Mouse (Mus musculus) c-Kit-negative CD71-positive TER-119-positive erythroid progenitor cells, embryonic 14.5 days (primary cell): ENCODE data around the gene Slc27a1.

Source experiments
- DNase-seq: peaks from one replicate; pipeline ENCODE4 v3.0.0-alpha.2; 2013; ENCODE audit warnings: low read depth, low spot score

Gene Slc27a1

GRCm38 (mm10) chr8:71613418-71613817, 44.7 kb downstream of the Slc27a1 start:
- DNase-seq: no peak

GRCm38 (mm10) chr8:71619786-71620185, 51.1 kb downstream of the Slc27a1 start:
- no peak for DNase-seq

- DNase-seq: no peak
These were observed 56.4 kb downstream of the Slc27a1 start for GRCm38 (mm10) chr8:71625088-71625487.

DNA sequence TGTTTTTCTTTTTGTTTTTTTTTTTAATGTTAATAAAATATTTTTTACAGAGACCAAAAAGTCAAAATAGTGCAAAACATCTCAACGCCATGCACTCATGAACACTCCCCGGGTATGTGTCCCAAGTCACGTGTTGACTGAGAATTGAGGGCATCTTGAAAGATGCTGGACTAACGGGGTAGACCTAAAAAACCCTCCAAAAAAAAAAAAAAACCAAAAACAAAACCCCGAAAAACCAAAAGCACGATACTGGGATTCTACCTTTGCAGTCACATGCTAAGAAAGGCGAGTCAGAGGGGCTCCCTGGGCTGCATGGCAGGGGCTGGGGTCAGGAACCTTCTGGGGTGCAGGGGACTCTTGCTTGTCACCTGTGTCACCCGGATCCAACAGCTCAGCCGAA, 58.1 kb downstream of the Slc27a1 start:
- DNase-seq: no peak

- DNase-seq: no peak
These were observed 58.8 kb downstream of the Slc27a1 start for GRCm38 (mm10) chr8:71627265-71628099.

- DNase-seq: no peak
These were observed 59.9 kb downstream of the Slc27a1 start for GRCm38 (mm10) chr8:71628396-71629095.

DNA sequence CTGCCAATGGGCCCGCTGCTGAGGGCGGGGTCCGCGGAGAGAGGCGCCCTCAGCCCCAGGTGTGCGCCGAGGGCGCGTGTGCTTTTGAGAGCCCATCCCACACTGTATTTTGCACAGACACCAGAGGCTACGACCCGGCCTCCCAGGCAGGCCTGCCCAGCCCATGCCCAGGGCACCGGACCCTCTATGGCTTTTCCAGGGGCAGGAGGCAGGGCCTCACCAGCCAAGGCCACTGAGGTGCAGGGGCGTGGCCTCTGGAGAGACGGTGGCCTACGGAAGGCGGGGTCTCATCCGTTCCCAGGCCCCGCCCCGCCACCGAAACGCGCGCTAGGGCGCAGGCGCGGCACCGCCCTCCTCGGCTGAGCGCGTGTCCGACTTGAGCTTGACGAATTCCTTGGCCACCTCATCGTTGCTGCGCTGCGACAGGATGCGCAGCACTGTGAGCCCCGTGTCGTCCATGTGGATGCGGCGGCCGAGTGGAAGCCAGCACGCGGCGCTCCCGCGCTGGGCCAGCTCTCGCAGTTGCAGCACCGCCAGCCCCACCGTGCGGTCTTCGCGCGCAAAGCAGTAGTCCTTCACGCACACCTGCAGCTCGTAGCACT, 60.5 kb downstream of the Slc27a1 start:
- DNase-seq: peak; percentile 60

- DNase-seq: no peak
These were observed 61.1 kb downstream of the Slc27a1 start for GRCm38 (mm10) chr8:71629781-71630212.

- no peak for DNase-seq
These were observed 62.1 kb downstream of the Slc27a1 start for GRCm38 (mm10) chr8:71630761-71631160.

DNA sequence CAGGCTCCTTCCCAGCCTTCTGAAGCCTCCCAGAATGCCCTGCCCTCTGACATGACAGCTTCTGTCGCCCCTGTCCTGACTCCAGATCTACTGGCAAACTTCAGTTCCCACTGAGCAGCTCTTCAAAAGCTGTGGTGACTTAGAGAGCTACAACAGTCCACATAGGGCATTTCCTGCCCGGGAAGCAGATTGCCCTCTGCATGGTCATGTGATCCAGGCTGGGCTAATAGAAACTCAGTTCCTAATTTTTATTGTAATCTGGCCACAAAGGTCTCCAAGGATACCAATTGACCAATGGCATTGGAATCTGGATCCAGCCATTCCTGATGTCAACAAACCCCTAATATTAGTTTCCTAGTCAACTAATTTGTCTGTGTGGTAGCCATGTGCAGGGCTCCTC, 63.2 kb downstream of the Slc27a1 start:
- no peak for DNase-seq

DNA sequence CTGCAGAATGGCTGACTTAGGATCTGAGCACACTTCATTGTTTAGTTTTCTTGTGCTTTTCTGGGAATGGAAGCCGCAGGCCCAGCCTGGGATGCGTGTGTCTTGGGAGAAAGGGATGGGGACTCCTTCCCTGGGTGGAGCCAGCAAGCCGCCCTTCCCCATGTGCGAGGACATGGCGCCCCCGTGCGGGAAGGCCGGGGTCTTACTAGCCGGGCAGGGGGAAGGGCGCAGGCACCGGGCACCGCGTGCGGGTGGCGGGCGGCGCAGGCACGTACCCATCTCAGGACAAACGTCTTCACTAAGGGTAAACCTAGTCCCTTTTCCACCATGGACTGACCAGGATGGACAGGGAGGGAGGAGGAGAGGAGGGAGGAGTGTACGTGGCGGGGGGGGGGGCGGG, 64.5 kb downstream of the Slc27a1 start:
- DNase-seq: no peak

DNA sequence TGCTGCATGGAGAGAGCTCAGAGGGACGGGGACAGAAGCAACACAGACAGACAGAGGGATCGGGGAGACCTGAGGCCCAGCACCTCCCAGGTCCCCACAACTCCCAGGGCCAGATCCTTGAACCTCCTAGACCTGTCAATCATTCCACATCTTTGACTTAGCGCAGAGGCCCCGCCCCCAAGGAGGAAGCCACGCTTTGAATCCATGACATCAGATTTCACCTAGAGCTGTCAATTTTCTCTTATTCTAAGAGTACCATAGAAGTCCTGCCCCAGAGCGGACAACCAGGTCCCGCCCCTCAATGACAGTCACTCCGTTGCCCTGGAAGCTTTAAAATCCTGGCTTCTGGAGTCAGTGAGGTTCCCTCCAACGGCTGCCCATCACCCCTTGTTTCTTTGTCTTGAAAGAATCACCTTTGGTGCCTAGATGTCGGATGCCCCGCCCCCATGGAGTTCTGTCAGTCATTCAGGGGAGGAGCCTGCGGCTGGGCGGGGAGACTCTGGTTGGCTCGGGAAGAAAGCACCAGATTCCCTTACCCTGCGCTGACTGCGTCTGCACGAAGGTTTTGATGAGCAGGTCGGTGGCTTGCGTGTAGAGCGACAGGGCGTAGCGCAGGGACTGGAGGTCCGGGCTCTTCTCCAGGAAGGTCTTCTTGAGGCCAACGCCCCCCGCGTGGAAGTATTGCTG, 65.4 kb downstream of the Slc27a1 start:
- no peak for DNase-seq
